Mouse (Mus musculus) limb, embryonic 12.5 days (tissue): ENCODE measurements at regions not wholly inside any gene's neighbourhood (a gene's known extent, or its start where the extent isn't known, plus 50 kb on each side); places are given as distances from the start of the nearest gene placed in this dataset.
A peak's percentile ranks its signal among the peaks of the same experiment; 100 is the strongest.

Experiments used
- ATAC-seq: fragments of 200-750 bp; cut with Nextera tagmentation; 2 replicates; pipeline ENCODE4 v1.8.0; 2017; ENCODE audit warnings: low read depth, moderate TSS enrichment; ENCODE audit not compliant: insufficient number of reproducible peaks, insufficient read depth, low FRiP score, low TSS enrichment
- H3K27ac ChIP-seq: fragments of 300-500 bp; sonication (generic); 2 replicates; pipeline ENCODE4 v1.5.1; 2016; ENCODE audit warnings: mild to moderate bottlenecking, moderate library complexity
- H3K27me3 ChIP-seq: fragments of 300-500 bp; sonication (generic); 2 replicates; pipeline ENCODE4 v1.6.1; 2016; ENCODE audit warnings: mild to moderate bottlenecking, moderate library complexity
- H3K36me3 ChIP-seq: fragments of 300-500 bp; sonication (generic); 2 replicates; pipeline ENCODE4 v1.6.1; 2016; ENCODE audit warnings: mild to moderate bottlenecking, moderate library complexity
- H3K4me1 ChIP-seq: fragments of 300-500 bp; sonication (generic); replicated peaks from 2 replicates; pipeline ENCODE4 v1.6.1; 2016
- H3K4me2 ChIP-seq: fragments of 300-500 bp; sonication (generic); 2 replicates; pipeline ENCODE4 v1.6.1; 2016; ENCODE audit warnings: mild to moderate bottlenecking, moderate library complexity
- H3K4me3 ChIP-seq: fragments of 300-500 bp; sonication (generic); replicated peaks from 2 replicates; pipeline ENCODE4 v1.5.1; 2016; ENCODE audit warnings: mild to moderate bottlenecking
- H3K9ac ChIP-seq: fragments of 300-500 bp; sonication (generic); replicated peaks from 2 replicates; pipeline ENCODE4 v1.6.1; 2016; ENCODE audit warnings: mild to moderate bottlenecking, moderate library complexity
- H3K9me3 ChIP-seq: fragments of 300-500 bp; sonication (generic); 2 replicates; pipeline ENCODE4 v1.6.1; 2016; ENCODE audit warnings: mild to moderate bottlenecking, moderate library complexity
- WGBS: fragments of 180-500 bp; shearing (Covaris S2); methylation state at CpG from one replicate; pipeline ENCODE4 v1.1.7; 2016; 5-methylcytosine and 5-hydroxymethylcytosine counted together

DNA sequence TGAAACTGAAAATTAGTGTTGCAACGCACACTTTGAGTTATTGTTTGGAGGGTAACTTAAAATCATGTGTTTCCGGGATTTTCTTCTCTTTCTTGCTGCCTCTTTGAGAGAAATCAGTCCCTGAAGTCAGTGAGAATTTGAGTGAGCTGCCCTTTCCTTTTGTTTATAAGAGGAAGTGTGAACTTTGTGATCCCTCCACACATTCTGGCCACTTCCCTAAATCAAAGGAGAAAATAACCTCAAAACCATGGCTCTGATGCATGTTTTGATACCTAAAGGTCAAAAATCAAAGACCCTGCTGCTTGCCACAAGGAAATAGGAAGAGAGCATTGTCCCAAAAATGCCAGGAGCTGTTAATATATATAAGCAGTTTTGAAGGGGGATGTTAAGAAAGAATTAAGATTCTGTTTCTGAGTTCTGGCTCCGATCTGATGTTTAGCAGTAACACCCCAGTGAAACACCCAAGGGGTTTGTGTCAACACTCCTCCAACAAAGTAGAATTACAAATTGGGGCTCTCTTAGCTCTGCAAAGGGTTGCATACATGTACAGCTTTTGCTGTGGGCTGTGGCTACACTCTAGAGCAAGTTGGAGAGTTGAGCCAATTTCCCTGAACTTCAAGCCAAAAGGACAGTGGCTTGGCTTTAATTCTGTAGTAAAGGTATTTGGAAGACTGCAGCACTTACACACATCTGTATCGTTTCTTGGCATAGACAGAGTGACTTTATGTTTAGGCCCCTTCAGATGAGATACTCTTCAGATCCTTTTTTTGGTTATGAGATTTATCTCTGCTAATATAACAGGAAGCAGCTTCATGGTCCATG, 97.5 kb upstream of the Marcks start:
- Histone ChIP-seq H3K27me3 (no peaks in the 10 kb centered on the region), H3K9ac (no peak overlapping the region), H3K4me3 (no peak overlapping the region), H3K4me1 (peaks cover 17% of the 10 kb centered on the region), H3K27ac (no peak overlapping the region), H3K36me3 (no peaks in the 10 kb centered on the region), H3K9me3 (no peaks in the 10 kb centered on the region), H3K4me2 (no peak overlapping the region)
- 67% methylated on average over 4 of the region's 4 CpGs for WGBS
- no peak for ATAC-seq

- WGBS, result 27% methylated on average over 9 of the region's 12 CpGs
- H3K4me1 ChIP-seq, result peaks cover 8% of the 10 kb centered on the region
- H3K4me3 ChIP-seq, result 0 out of 2 replicates have a peak overlapping the region, but pooled peaks have one; percentile 3
- peak overlapping the region; percentile 41 for H3K4me2 ChIP-seq
- H3K27me3 ChIP-seq, result no peaks in the 10 kb centered on the region
- no peaks in the 10 kb centered on the region for H3K36me3 ChIP-seq
- peak; percentile 75; the same call in 1 of the 2 replicates for ATAC-seq
- no peaks in the 10 kb centered on the region for H3K9me3 ChIP-seq
- H3K27ac ChIP-seq, result 0 out of 2 replicates have a peak overlapping the region, but pooled peaks have one; percentile 32
- no peak overlapping the region for H3K9ac ChIP-seq
Observed at GRCm38 (mm10) chr10:37231936-37232556, 93.3 kb upstream of the Marcks start.

GRCm38 (mm10) chr10:37231159-37231558, 92.4 kb upstream of the Marcks start:
- 80% methylated on average over 6 of the region's 6 CpGs for WGBS

GRCm38 (mm10) chr10:37227889-37228288, 89.2 kb upstream of the Marcks start:
- H3K27ac ChIP-seq, result no peak overlapping the region
- H3K36me3 ChIP-seq, result no peaks in the 10 kb centered on the region
- 79% methylated on average over 3 of the region's 3 CpGs for WGBS

More at GRCm38 (mm10) chr10:37231159-37231558, 92.4 kb upstream of the Marcks start:
- no peak; the same call in 1 of the 2 replicates for ATAC-seq
- Histone ChIP-seq H3K27ac (no peak overlapping the region), H3K4me1 (peaks cover 8% of the 10 kb centered on the region), H3K27me3 (no peaks in the 10 kb centered on the region), H3K4me2 (no peak overlapping the region), H3K36me3 (no peaks in the 10 kb centered on the region), H3K9me3 (no peaks in the 10 kb centered on the region), H3K4me3 (no peak overlapping the region), H3K9ac (no peak overlapping the region)

DNA sequence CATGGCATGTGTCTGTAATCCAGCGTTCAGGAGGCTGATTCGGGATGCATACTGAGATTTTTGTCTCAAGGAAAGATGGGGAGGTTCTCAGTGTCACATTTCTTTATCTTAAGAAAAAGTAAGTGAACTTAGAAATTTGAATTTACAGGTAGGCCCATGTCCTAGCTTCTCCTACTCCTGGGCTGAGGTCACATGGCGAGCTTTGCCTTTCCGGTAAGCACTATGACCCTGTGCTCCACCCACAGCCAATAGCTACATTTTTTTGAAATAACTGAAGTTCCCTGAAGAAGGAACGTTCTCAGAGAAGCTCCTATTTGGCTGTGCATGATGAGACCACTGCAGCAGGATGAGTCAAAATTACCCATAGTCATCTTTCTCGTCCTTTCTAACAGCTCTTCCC, 83.0 kb upstream of the Marcks start:
- Histone ChIP-seq H3K9ac (no peak overlapping the region), H3K27ac (no peak overlapping the region), H3K36me3 (no peaks in the 10 kb centered on the region), H3K9me3 (no peaks in the 10 kb centered on the region), H3K4me2 (no peak overlapping the region), H3K27me3 (no peaks in the 10 kb centered on the region), H3K4me3 (no peak overlapping the region), H3K4me1 (no peaks in the 10 kb centered on the region)
- WGBS, result 78% methylated on average over 6 of the region's 6 CpGs
- no peak for ATAC-seq

More at GRCm38 (mm10) chr10:37227889-37228288, 89.2 kb upstream of the Marcks start:
- H3K27me3 ChIP-seq, result no peaks in the 10 kb centered on the region
- H3K4me1 ChIP-seq, result peaks cover 8% of the 10 kb centered on the region
- H3K4me3 ChIP-seq, result no peak overlapping the region
- ATAC-seq, result no peak
- H3K4me2 ChIP-seq, result no peak overlapping the region
- H3K9me3 ChIP-seq, result no peaks in the 10 kb centered on the region
- no peak overlapping the region for H3K9ac ChIP-seq

GRCm38 (mm10) chr10:37220434-37220833, 81.7 kb upstream of the Marcks start:
- Histone ChIP-seq H3K9ac (no peak overlapping the region), H3K27me3 (no peaks in the 10 kb centered on the region), H3K4me2 (no peak overlapping the region), H3K9me3 (no peaks in the 10 kb centered on the region), H3K36me3 (no peaks in the 10 kb centered on the region), H3K4me3 (no peak overlapping the region), H3K27ac (no peak overlapping the region), H3K4me1 (no peaks in the 10 kb centered on the region)
- WGBS, result 74% methylated on average over 3 of the region's 3 CpGs
- ATAC-seq, result no peak

GRCm38 (mm10) chr10:37219936-37220335, 81.2 kb upstream of the Marcks start:
- H3K9me3 ChIP-seq, result no peaks in the 10 kb centered on the region
- H3K36me3 ChIP-seq, result no peaks in the 10 kb centered on the region
- H3K27me3 ChIP-seq, result no peaks in the 10 kb centered on the region
- no peak overlapping the region for H3K9ac ChIP-seq
- H3K4me3 ChIP-seq, result no peak overlapping the region
- no peak overlapping the region for H3K27ac ChIP-seq
- no peak for ATAC-seq
- H3K4me2 ChIP-seq, result no peak overlapping the region
- H3K4me1 ChIP-seq, result no peaks in the 10 kb centered on the region
- WGBS, result 66% methylated on average over 4 of the region's 4 CpGs

- Histone ChIP-seq H3K4me3 (no peak overlapping the region), H3K9me3 (no peaks in the 10 kb centered on the region), H3K4me1 (no peaks in the 10 kb centered on the region), H3K36me3 (no peaks in the 10 kb centered on the region), H3K4me2 (no peak overlapping the region), H3K27me3 (no peaks in the 10 kb centered on the region), H3K27ac (no peak overlapping the region), H3K9ac (no peak overlapping the region)
- no peak for ATAC-seq
- WGBS, result 94% methylated on average over 1 of the region's 1 CpGs
Observed at GRCm38 (mm10) chr10:37219381-37219780, 80.7 kb upstream of the Marcks start.

DNA sequence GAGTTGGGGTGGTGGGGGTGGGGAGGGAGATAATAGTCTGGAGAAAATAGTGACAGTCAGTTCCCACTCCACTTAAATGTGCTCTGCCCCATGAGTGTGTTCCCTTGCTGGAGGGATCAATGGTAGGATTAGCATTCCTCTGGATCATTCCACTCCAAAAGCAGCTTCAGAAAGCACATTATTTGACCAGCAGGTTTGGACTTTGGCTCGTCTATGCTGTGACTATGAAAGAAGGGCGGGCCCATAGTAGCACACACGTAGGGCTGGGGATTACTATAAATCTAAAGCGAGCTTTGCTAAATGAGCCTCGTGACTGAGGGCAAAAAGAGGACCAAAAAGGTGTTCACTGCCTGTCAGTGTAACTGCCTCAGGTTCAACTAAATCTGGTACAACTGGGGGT, 75.9 kb upstream of the Marcks start:
- WGBS, result 58% methylated on average over 5 of the region's 5 CpGs
- H3K27ac ChIP-seq, result no peak overlapping the region
- H3K4me3 ChIP-seq, result no peak overlapping the region
- no peaks in the 10 kb centered on the region for H3K27me3 ChIP-seq
- no peak overlapping the region for H3K9ac ChIP-seq
- no peaks in the 10 kb centered on the region for H3K4me1 ChIP-seq
- no peak overlapping the region for H3K4me2 ChIP-seq
- no peaks in the 10 kb centered on the region for H3K36me3 ChIP-seq
- no peaks in the 10 kb centered on the region for H3K9me3 ChIP-seq
- no peak for ATAC-seq

DNA sequence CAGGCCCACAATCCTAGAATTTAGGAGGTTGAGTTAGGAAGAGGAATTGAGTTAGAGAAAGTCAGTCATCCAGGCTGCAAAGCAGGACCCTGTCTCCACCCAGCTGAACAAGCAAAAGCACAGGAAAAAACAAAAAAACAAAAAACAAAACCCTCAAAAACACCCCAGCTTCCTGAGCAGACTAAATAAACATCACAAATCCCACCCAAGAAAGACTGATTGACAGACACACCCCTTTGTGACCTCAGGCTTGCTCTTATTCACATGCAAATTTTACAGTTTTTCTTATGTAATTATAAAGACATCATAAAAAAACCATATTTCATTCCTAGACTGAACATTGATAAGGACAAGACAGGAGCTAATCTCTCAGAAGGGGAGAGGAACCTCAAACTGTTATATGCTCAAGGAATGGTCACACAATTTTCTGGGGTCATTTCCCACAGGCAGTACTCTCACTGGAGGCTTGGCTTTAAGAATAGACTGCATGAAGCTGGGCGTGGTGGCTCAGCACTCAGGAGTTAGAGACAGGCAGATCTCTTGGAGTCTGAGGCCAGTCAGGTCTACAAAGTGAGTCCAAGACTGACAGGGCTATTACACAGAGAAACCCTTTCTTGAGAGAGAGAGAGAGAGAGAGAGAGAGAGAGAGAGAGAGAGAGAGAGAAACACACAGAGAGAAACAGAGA, 73.8 kb upstream of the Marcks start:
- no peak for ATAC-seq
- H3K36me3 ChIP-seq, result no peaks in the 10 kb centered on the region
- WGBS, result 55% methylated on average over 1 of the region's 1 CpGs

GRCm38 (mm10) chr10:37211305-37211704, 72.6 kb upstream of the Marcks start:
- Histone ChIP-seq H3K4me3 (no peak overlapping the region), H3K4me2 (no peak overlapping the region), H3K4me1 (no peaks in the 10 kb centered on the region), H3K36me3 (no peaks in the 10 kb centered on the region), H3K9me3 (0 out of 2 replicates have a peak, but pooled peaks cover 3% of the 10 kb centered on the region), H3K27me3 (no peaks in the 10 kb centered on the region), H3K9ac (no peak overlapping the region), H3K27ac (no peak overlapping the region)
- no peak for ATAC-seq
- 92% methylated on average over 3 of the region's 3 CpGs for WGBS

More for the DNA sequence above, 73.8 kb upstream of the Marcks start:
- Histone ChIP-seq H3K27ac (no peak overlapping the region), H3K27me3 (no peaks in the 10 kb centered on the region), H3K4me3 (no peak overlapping the region), H3K9ac (no peak overlapping the region), H3K4me1 (no peaks in the 10 kb centered on the region), H3K4me2 (no peak overlapping the region), H3K9me3 (0 out of 2 replicates have a peak, but pooled peaks cover 3% of the 10 kb centered on the region)
